Mouse (Mus musculus): ENCODE measurements at regions not wholly inside any gene's neighbourhood (a gene's known extent, or its start where the extent isn't known, plus 50 kb on each side); places are given as distances from the start of the nearest gene placed in this dataset.
A peak's percentile ranks its signal among the peaks of the same experiment; 100 is the strongest.

- no peak overlapping the region for H3K4me2 ChIP-seq (ENCODE audit: insufficient read depth, low read depth, poor library complexity, severe bottlenecking)
- peaks cover 3% of the 10 kb centered on the region for H3K9me3 ChIP-seq (replicated peaks; ENCODE audit: low read length)
- no peaks in the 10 kb centered on the region for H3K36me3 ChIP-seq (replicated peaks in 1 of 2; ENCODE audit: control insufficient read depth in 1 of 2, insufficient read depth in 1 of 2, low read length in 1 of 2)
- no peak overlapping the region for H3K27ac ChIP-seq (ENCODE audit: insufficient read depth, low read depth)
- DNase-seq (ENCODE audit: extremely low read depth), result no peak
- no peaks in the 10 kb centered on the region for H3K4me1 ChIP-seq (ENCODE audit: control insufficient read depth in 1 of 2, insufficient read depth in 2 of 2)
- H3K4me3 ChIP-seq (replicated peaks in 1 of 3; ENCODE audit: low read depth in 2 of 3, low read length in 2 of 3, poor library complexity in 1 of 3), result no peak overlapping the region
- in situ Hi-C loops (cut with MboI; ENCODE audit: low pct_ligation_motif_present, low pct_unique_long_range_greater_than_20kb, low sequenced_read_pairs), result no loop called here
- TF ChIP-seq HCFC1 (IDR thresholded peaks at IDR 0.05; ENCODE audit: low read depth, low read length) (no peak), MAZ (IDR thresholded peaks at IDR 0.05; ENCODE audit: low read depth, low read length) (no peak), E2F4 (IDR thresholded peaks at IDR 0.05; ENCODE audit: insufficient replicate concordance, low read depth, low read length) (no peak), MXI1 (IDR thresholded peaks at IDR 0.05; ENCODE audit: low read depth, low read length) (no peak), ZC3H11A (IDR thresholded peaks at IDR 0.05; ENCODE audit: low read depth, low read length) (no peak), CTCF (conservative IDR thresholded peaks at IDR 0.05 in 1 of 2, IDR thresholded peaks at IDR 0.05 in 1 of 2; ENCODE audit: low read depth in 2 of 2, low read length in 2 of 2) (no peak), KAT2A (IDR thresholded peaks at IDR 0.05; ENCODE audit: insufficient replicate concordance, low read length) (no peak), NRF1 (IDR thresholded peaks at IDR 0.05; ENCODE audit: low read depth, low read length) (no peak), USF2 (conservative IDR thresholded peaks at IDR 0.05; ENCODE audit: low read depth, low read length) (no peak), JUN (IDR thresholded peaks at IDR 0.05; ENCODE audit: insufficient read depth, low read depth, low read length) (no peak), USF1 (IDR thresholded peaks at IDR 0.05; ENCODE audit: low read depth, low read length) (no peak), TCF12 (IDR thresholded peaks at IDR 0.05; ENCODE audit: low read depth, low read length) (no peak), CHD1 (IDR thresholded peaks at IDR 0.05; ENCODE audit: low read depth, low read length) (no peak), MAX (IDR thresholded peaks at IDR 0.05; ENCODE audit: low read length) (no peak), ZKSCAN1 (IDR thresholded peaks at IDR 0.05; ENCODE audit: borderline replicate concordance, low read depth, low read length) (no peak), TBP (conservative IDR thresholded peaks at IDR 0.05; ENCODE audit: low read depth, low read length) (no peak), NELFE (IDR thresholded peaks at IDR 0.05; ENCODE audit: low read depth, low read length) (no peak), EP300 (IDR thresholded peaks at IDR 0.05; ENCODE audit: low read length) (no peak)
- H3K27me3 ChIP-seq (replicated peaks), result no peaks in the 10 kb centered on the region
- dilution Hi-C loops (cut with MboI; ENCODE audit: extremely low pct_ligation_motif_present, extremely low pct_unique_long_range_greater_than_20kb, low sequenced_read_pairs), result no loop called here
- H3K9ac ChIP-seq (ENCODE audit: insufficient read depth, low read depth), result no peak overlapping the region
- H3K79me2 ChIP-seq (replicated peaks; ENCODE audit: control insufficient read depth, extremely low read depth, insufficient read depth, poor library complexity, severe bottlenecking), result no peaks in the 10 kb centered on the region
Measured at GRCm38 (mm10) chr15:24635620-24636019, 777.9 kb downstream of the Basp1 start.

- Histone ChIP-seq H3K79me2 (replicated peaks; ENCODE audit: control insufficient read depth, extremely low read depth, insufficient read depth, poor library complexity, severe bottlenecking) (no peaks in the 10 kb centered on the region), H3K4me3 (replicated peaks in 1 of 3; ENCODE audit: low read depth in 2 of 3, low read length in 2 of 3, poor library complexity in 1 of 3) (no peak overlapping the region), H3K4me2 (ENCODE audit: insufficient read depth, low read depth, poor library complexity, severe bottlenecking) (no peak overlapping the region), H3K36me3 (replicated peaks in 1 of 2; ENCODE audit: control insufficient read depth in 1 of 2, insufficient read depth in 1 of 2, low read length in 1 of 2) (no peaks in the 10 kb centered on the region), H3K9ac (ENCODE audit: insufficient read depth, low read depth) (no peak overlapping the region), H3K27ac (ENCODE audit: insufficient read depth, low read depth) (no peak overlapping the region), H3K27me3 (replicated peaks) (no peaks in the 10 kb centered on the region), H3K9me3 (replicated peaks; ENCODE audit: low read length) (no peaks in the 10 kb centered on the region), H3K4me1 (ENCODE audit: control insufficient read depth in 1 of 2, insufficient read depth in 2 of 2) (no peaks in the 10 kb centered on the region)
- dilution Hi-C loops (cut with MboI; ENCODE audit: extremely low pct_ligation_motif_present, extremely low pct_unique_long_range_greater_than_20kb, low sequenced_read_pairs), result no loop called here
- in situ Hi-C loops (cut with MboI; ENCODE audit: low pct_ligation_motif_present, low pct_unique_long_range_greater_than_20kb, low sequenced_read_pairs), result loop anchor here (25.0 kb wide), 1 partner anchor 816 kb away; the partner anchor contains the start of gene Basp1
- TF ChIP-seq SMC3 (IDR thresholded peaks at IDR 0.05; ENCODE audit: low read depth, low read length) (peak; percentile 10; the same call in 1 of the 2 replicates), CTCF (conservative IDR thresholded peaks at IDR 0.05 in 1 of 2, IDR thresholded peaks at IDR 0.05 in 1 of 2; ENCODE audit: low read depth in 2 of 2, low read length in 2 of 2) (peak; percentile 35 to 55; a peak in 3 of 4 replicates), RAD21 (IDR thresholded peaks at IDR 0.05; ENCODE audit: low read depth, low read length) (peak; percentile 58), NRF1 (IDR thresholded peaks at IDR 0.05; ENCODE audit: low read depth, low read length) (no peak), MEF2A (IDR thresholded peaks at IDR 0.05; ENCODE audit: borderline replicate concordance, low read depth, low read length) (no peak), ZKSCAN1 (IDR thresholded peaks at IDR 0.05; ENCODE audit: borderline replicate concordance, low read depth, low read length) (no peak), MXI1 (IDR thresholded peaks at IDR 0.05; ENCODE audit: low read depth, low read length) (no peak), EP300 (IDR thresholded peaks at IDR 0.05; ENCODE audit: low read length) (no peak), ZNF384 (IDR thresholded peaks at IDR 0.05; ENCODE audit: low read depth, low read length) (peak; percentile 66)
- peak; percentile 50 for DNase-seq (ENCODE audit: extremely low read depth)
Measured at GRCm38 (mm10) chr15:24596242-24596641, 817.3 kb downstream of the Basp1 start.

Measured in CH12.LX (cell line).